Mouse (Mus musculus) brain, adult 2 months (tissue): ENCODE results near the gene Sept1.
"Not testable (repeated sequence)": the region's sequence is repeated elsewhere in the genome, so short reads cannot be mapped to it uniquely, and the experiment has no call there.

Source experiments
- DNase-seq: peaks from one replicate; pipeline ENCODE4 v3.0.0; 2011; ENCODE audit warnings: low read depth, low spot score

Gene Sept1

GRCm38 (mm10) chr7:127253821-127254769 is 21.2 kb upstream of the Sept1 start:
- DNase-seq, result peak; percentile 99

GRCm38 (mm10) chr7:127253341-127253740 is 20.4 kb upstream of the Sept1 start:
- peak; percentile 37 for DNase-seq

DNA sequence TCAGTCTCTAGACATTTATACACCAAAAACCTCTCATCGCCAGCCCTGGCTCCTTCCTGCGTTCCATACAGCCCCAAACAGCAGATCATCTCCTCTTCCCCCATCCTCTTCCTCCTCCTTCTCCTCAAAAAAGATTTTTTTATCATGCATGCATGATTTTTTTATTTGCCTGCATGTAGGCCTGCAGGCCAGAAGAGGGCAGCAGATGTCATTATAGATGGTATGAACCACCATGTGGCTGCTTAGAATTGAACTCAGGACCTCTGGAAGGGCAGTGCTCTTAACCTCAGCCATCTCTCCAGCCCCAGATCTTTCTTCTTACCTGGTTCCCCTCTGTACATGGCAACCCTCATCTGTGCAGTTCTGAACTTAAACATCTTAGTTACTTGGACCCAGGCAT is 19.5 kb upstream of the Sept1 start:
- DNase-seq, result peak; percentile 59

DNA sequence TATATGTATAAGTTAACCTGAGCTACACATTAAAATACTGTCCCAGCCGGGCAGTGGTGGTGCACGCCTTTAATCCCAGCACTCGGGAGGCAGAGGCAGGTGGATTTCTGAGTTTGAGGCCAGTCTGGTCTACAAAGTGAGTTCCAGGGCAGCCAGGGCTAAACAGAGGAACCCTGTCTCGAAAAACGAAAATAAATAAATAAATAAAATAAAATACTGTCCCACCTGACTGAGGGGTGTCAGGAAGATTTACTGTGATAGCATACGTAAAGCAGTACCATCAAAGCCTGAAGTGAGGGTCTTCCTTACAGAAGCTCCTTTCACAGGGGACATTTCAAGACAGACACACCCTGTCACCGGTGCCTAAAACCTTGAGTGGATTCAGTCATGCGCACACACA is 17.6 kb upstream of the Sept1 start:
- not testable (repeated sequence) for DNase-seq

GRCm38 (mm10) chr7:127244658-127245510 is 12.0 kb upstream of the Sept1 start:
- peak; percentile 54 for DNase-seq

DNA sequence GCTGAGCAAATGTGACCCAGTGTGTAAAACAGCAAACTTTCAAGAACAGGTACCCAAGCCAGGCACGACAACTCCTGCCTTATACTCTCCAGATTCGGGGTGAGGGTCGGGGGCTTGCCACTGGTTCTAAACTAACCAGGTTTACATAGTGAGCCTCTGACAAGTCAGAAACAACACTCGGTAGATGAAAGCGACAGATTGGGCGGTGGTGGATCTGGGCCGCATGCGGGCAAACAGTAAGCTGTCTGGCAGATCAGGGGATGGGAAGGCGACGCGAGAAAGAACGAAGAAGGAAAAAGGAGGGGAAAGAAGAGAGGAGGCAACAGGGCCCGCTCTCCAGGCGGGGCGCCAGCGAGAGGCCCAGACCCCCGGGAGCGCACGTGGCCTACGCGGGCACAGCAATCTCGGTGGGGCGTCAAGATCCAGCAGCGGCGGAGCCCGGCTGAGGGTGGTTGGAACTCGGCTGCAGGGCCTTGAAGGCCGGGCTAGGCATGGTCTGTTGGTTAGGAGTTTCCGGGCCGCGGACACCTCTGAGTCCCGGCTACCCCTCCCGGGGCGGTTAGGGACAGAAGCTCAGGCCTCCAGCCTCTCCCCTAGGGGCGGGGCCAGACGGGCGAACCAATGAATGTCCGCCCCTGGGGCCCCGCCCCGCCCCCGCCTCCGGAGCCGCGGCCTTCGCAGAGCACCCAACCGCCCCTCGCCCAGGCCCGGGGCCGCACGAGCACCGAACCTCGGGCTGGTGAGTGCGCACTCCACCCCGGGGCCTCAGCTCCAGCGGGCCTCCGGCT is 11.1 kb upstream of the Sept1 start, which contains the start of gene Zfp771:
TSS of gene Zfp771 (plus strand) at position 405 of the 788 bp plus-strand sequence.
- peak; percentile 97 for DNase-seq

DNA sequence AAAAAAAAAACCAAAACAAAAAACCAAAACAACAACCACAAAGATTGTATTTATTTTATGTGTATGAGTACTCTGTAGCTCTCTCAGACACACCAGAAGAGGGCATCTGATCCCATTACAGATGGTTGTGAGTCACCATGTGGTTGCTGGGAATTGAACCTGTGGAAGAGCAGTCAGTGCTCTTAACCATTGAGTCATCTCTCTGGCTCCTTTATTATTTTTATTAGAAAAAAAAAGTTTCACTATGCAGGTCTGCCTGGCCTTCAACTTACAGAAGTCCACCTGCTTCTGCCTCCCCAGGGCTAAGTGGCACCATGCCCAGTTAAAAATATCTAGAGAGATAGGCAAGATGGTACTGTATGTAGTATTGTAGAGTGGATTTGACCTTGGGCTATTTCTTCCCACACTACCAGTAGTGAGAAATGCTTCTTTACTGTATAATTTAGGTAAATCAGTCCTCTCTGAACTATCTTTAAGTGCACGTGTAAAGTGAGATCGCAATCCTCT is 10.5 kb upstream of the Sept1 start:
- no peak for DNase-seq

DNA sequence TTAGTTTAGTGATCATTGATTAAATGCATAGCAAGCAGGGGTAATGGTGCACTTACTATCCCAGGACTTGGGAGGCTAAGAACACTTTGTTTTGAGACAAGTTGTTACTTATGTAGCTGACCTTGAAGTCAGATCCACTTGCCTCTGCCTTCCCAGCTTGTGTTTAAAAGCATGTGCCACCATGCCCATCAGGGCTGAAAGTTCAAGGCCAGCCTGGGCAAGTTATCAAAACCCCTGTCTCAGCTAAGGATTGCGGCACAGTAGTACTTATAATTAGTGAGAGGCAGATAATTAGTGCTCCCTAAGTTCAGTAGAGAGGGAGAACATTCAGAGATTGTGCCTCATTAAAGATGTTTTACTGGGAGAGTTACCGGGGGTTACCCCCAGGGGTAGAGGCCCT is 1.8 kb upstream of the Sept1 start:
- no peak for DNase-seq

DNA sequence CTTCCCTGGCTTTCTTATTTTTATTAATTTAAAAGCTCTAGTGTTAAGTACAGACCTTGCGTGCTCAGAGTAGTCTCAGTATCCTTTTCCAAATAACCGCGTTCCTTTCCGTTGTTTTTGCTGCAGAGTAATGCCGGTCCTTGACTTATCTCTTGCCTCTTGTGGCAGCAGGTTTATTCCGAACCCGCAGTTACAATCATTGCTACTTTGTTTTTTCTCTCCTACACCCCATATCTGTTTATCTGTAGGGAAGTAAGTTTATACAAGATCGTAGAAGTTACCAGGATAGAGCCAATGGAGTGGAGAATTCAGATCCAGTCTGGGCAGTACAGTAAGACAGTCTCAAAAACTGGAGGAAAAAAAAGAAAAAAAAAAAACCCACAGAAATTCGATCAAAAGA is 835 bp upstream of the Sept1 start:
- DNase-seq, result no peak

DNA sequence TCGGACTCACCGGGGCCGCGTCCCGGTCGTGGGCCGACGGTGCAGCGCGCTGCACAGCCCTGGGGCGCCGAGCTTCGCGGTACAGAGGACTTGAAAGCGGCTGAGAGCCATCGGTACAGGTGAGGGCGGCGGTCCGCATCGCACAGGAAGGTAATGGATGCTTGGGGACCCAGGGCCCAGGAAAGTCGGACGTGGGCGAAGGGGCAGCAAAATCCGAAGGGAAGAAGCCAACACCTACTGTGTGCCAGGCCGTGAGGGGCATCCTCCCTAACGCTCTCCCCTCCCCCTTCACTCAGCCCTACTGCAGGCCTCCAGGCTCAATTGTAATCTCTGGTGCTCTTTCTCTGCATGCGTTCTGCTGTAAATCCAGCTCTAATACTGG is 429 bp upstream of the Sept1 start:
- DNase-seq, result peak; percentile 63

- no peak for DNase-seq
These were observed 906 bp downstream of the Sept1 start for GRCm38 (mm10) chr7:127231826-127232621.

- DNase-seq, result no peak
These were observed 1.6 kb downstream of the Sept1 start for GRCm38 (mm10) chr7:127231376-127231775.

DNA sequence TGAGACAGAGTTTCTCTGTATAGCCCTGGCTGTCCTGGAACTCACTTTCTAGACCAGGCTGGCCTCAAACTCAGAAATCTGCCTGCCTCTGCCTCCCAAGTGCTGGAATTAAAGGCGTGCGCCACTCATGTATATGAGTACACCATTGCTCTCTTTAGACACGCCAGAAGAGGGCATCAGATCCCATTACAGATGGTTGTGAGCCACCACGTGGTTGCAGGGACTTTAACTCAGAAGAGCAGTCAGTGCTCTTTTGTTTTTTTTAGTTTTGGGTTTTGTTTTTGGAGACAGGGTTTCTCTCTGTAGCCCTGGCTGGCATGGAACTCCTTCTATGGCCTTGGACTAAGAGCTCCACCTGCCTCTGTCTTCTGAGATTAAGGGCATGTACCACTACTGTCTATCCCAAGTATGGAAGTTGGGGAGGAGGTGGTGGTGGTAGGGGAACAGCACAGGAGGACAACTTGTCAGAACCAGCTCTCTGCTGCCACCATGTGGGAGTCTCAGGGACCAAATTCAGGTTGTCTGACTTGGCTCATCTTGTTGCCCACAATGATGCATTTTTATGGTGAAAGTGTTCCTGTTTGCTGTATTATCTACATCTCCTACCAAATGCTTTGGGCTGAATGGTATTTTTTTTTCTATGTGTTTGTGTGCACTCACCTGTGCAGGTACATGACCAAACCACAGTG is 4.2 kb downstream of the Sept1 start:
- peak; percentile 94 for DNase-seq

GRCm38 (mm10) chr7:127225147-127225995 is 7.6 kb downstream of the Sept1 start:
- DNase-seq, result peak; percentile 72

- no peak for DNase-seq
These were observed 8.3 kb downstream of the Sept1 start for GRCm38 (mm10) chr7:127224616-127225015.

DNA sequence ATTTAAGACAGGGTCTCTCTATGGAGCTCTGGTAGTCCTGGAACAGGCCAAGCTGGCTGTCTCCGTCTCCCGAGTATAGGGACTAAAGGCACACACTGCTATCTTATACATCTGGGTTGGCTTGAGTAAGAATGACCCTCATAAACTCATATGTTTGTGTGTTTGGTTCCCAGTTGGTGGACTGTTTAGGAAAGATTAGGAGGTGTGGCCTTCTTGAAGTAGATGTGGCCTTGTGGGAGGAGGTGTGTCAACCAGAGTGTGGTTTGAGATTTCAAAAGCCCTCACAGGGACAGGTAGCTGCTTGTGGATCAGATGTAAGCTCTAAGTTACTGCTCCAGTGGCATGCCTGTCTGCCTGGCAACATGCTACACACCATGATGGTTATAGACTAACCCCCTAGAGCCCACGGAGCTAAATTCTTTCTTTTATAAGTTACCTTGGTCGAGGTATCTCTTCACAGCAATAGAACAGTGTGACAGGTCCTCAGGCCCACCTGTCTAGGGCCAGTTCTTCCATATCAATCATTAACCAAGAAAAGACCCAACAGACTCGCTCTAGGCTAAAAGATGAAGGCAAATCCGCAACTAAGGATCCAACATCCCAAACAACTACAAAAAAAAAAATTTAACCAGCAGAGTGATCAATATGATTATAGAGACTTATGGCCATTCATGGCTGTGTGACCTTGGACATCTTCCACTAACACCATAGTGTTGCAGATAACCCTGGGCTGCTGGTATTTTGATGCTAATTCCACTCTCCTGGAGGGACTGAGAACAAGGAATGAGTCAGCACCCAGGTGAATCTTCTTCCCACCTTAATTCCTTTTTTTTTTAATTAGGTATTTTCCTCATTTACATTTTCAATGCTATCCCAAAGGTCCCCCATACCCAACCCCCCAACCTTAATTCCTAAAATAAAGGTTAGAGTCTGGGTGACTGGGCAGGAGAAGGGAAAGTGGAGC is 9.1 kb downstream of the Sept1 start:
- no peak for DNase-seq

DNA sequence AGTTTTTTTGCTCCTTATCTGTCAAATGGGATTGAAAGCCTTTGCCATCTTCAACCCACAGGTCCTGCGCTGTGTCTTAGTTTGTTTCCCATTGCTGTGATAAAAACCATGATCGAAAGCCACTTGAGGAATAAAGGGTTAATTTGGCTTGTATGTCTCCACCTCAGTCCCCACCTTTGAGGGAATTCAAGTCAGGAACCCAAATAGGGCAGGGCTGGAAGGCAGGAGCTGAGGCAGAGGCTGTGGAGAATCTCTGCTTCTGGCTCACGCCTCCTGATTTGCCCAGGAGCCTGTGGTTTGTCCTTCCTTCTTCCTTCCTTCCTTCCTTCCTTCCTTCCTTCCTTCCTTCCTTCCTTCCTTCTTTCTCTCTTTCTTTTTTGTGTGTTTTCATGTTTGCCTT is 9.8 kb downstream of the Sept1 start:
- DNase-seq, result no peak

DNA sequence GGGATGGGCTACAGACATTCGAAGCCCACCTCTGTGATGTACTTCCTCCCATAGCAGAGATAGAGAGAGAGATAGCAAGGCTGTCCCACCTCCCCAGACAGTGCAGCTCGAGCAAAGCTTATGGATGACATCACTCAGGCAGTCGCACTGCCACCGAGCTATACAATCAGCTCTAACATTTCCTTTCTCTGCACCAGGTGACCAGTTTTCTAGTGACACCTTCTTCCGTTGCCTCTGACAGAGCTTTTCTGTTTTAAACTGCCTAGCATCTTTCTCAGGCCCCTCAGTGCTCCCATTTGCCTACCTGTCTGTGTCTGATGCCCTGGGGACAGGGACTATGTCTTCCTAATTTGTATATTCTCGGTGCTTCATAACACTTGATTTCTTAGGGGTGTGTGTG is 12.5 kb downstream of the Sept1 start:
- DNase-seq, result no peak
